Mouse (Mus musculus) central nervous system, embryonic 18 days (tissue): Measurements from ENCODE around the gene D7Ertd443e. TPM values are rescaled to one million over a fixed set of nuclear protein-coding genes. Genes with fewer than 3 reads are reported as not detected.

ENCODE experiments used
- polyA plus RNA-seq: library from polyadenylated mRNA; depleted of rRNA; stranded (reverse); fragments of >200 nt; gene quantifications from 2 replicates; pipeline ENCODE4 v1.2.3, GENCODE M21; 2012; rRNA removed

The D7Ertd443e gene
- 0.18 and 0.23 TPM in 2 replicates for polyA plus RNA-seq

GRCm38 (mm10) chr7:134385561-134385960 lies at the start of gene D7Ertd443e:
Gene D7Ertd443e, minus strand, starts transcription at chr7:134385661.

GRCm38 (mm10) chr7:134231378-134232346 lies 153.8 kb downstream of the D7Ertd443e start, which contains the start of gene Adam12:
Gene Adam12, minus strand, starts transcription at chr7:134232146.

Other genes with a start within 250 kb of the D7Ertd443e start
- 5.8 and 6.1 TPM in 2 replicates for gene Adam12, start 153.5 kb downstream of the D7Ertd443e start, polyA plus RNA-seq